Mouse (Mus musculus): Measurements from ENCODE around the gene Phex. TPM values are rescaled to one million over a fixed set of nuclear protein-coding genes. Genes with fewer than 3 reads are reported as not detected.

Phex gene
- polyA plus RNA-seq, 1 experiment from 2014 or later, result 0.10 TPM

- H3K27ac ChIP-seq (replicated peaks), result no peak overlapping the region
- no peaks in the 10 kb centered on the region for H3K9me3 ChIP-seq (replicated peaks)
- H3K4me1 ChIP-seq, result 0 out of 2 replicates have a peak, but pooled peaks cover 2% of the 10 kb centered on the region
- no peak for DNase-seq (ENCODE audit: low spot score)
- no peak overlapping the region for H3K4me3 ChIP-seq
- WGBS, result 79% methylated on average over 5 of the region's 5 CpGs
- no peaks in the 10 kb centered on the region for H3K36me3 ChIP-seq
- peaks cover 28% of the 10 kb centered on the region for H3K27me3 ChIP-seq (ENCODE audit: low read depth, poor library complexity, severe bottlenecking)
These were observed 109.3 kb downstream of the Phex start for GRCm38 (mm10) chrX:157305852-157306232.

GRCm38 (mm10) chrX:157305193-157305851 is 109.8 kb downstream of the Phex start:
- no peak overlapping the region for H3K4me3 ChIP-seq
- 34% methylated on average over 6 of the region's 6 CpGs for WGBS
- H3K27ac ChIP-seq (replicated peaks), result no peak overlapping the region
- H3K4me1 ChIP-seq, result 0 out of 2 replicates have a peak, but pooled peaks cover 2% of the 10 kb centered on the region
- DNase-seq (ENCODE audit: low spot score), result no peak
- H3K27me3 ChIP-seq (ENCODE audit: low read depth, poor library complexity, severe bottlenecking), result peaks cover 28% of the 10 kb centered on the region
- H3K9me3 ChIP-seq (replicated peaks), result no peaks in the 10 kb centered on the region
- no peaks in the 10 kb centered on the region for H3K36me3 ChIP-seq

DNA sequence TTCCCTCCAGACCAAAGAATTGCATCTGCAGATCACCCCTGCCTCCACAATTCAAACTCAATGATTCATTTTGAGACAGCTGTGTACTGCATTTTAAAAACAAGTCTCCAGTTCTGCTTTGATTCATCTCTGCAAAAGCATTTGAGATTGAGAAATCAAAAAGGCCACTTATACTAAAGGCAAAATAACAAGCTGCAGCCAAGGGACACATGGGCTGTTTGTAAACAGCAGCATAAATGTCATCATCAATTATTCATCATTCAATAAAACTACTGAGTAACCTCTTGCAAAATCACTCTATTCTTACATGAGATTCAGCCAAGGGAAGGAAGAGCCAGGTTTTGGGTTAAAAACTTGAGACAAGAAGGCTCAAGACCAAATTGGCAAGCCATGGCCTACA is 122.7 kb downstream of the Phex start:
- DNase-seq (ENCODE audit: low spot score), result no peak
- H3K9me3 ChIP-seq (replicated peaks), result no peaks in the 10 kb centered on the region
- H3K27me3 ChIP-seq (ENCODE audit: low read depth, poor library complexity, severe bottlenecking), result no peaks in the 10 kb centered on the region
- no peaks in the 10 kb centered on the region for H3K36me3 ChIP-seq
- no peak overlapping the region for H3K27ac ChIP-seq (replicated peaks)
- no peaks in the 10 kb centered on the region for H3K4me1 ChIP-seq
- H3K4me3 ChIP-seq, result no peak overlapping the region

DNA sequence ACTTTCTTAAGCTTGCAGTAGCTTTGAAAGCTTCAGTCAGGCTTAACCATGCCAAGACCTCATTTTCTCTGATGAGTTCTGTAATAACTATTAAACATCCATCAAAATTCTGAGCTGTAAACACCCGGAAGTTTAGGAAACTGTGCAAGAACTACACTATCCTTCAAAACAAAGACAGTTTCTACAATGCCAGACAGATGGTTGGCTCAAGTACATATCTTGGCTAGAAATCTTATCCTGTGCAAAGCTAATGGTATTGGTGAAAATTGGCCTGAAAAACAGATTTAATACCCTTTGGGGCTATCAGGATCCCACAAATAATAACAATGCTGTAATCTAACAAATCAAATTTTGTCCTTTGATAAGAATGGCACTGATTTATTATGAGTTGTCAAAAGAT is 138.5 kb downstream of the Phex start:
- Histone ChIP-seq H3K27ac (replicated peaks) (no peak overlapping the region), H3K36me3 (no peaks in the 10 kb centered on the region), H3K4me3 (no peak overlapping the region), H3K27me3 (ENCODE audit: low read depth, poor library complexity, severe bottlenecking) (peaks cover 6% of the 10 kb centered on the region; the same call in 1 of the 2 replicates), H3K9me3 (replicated peaks) (no peaks in the 10 kb centered on the region), H3K4me1 (no peaks in the 10 kb centered on the region)
- 83% methylated on average over 1 of the region's 1 CpGs for WGBS
- no peak for DNase-seq (ENCODE audit: low spot score)

- WGBS, result 84% methylated on average over 3 of the region's 3 CpGs
- Histone ChIP-seq H3K27me3 (ENCODE audit: low read depth, poor library complexity, severe bottlenecking) (peaks cover 6% of the 10 kb centered on the region; the same call in 1 of the 2 replicates), H3K27ac (replicated peaks) (no peak overlapping the region), H3K9me3 (replicated peaks) (no peaks in the 10 kb centered on the region), H3K4me3 (no peak overlapping the region), H3K4me1 (no peaks in the 10 kb centered on the region), H3K36me3 (no peaks in the 10 kb centered on the region)
- DNase-seq (ENCODE audit: low spot score), result no peak
These were observed 141.8 kb downstream of the Phex start for GRCm38 (mm10) chrX:157273291-157273690.

GRCm38 (mm10) chrX:157271609-157272008 is 143.5 kb downstream of the Phex start:
- Histone ChIP-seq H3K27me3 (ENCODE audit: low read depth, poor library complexity, severe bottlenecking) (peaks cover 6% of the 10 kb centered on the region), H3K4me3 (no peak overlapping the region), H3K4me1 (no peaks in the 10 kb centered on the region), H3K36me3 (no peaks in the 10 kb centered on the region), H3K27ac (replicated peaks) (no peak overlapping the region), H3K9me3 (replicated peaks) (no peaks in the 10 kb centered on the region)
- WGBS, result 82% methylated on average over 3 of the region's 3 CpGs
- no peak for DNase-seq (ENCODE audit: low spot score)

DNA sequence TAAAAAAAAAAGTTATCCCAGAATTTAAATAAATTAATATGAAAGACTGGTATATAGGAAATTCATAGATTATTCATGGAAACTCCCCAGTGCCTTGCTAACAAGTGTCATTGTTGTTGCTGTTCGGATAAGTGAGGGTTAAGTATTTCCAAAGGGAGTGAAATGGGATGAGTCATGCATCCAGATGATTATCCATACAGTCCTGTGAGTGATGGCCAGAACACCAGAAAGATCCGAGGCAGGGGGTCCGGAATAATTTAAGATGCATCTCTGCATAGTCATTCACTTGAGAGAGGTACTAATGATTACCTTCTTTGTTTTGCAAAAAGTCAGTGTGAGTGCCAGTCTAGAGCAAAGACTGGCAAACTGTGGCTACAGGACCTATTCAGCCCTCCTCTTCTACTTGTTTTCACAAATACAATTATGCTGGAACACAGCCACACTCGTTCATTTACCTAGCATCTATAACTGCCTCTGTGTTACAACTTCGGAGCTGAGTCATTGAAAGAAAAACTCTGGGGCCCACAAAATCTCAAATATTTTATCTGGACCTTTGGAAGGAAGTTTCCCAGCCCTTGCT is 145.3 kb downstream of the Phex start:
- H3K9me3 ChIP-seq (replicated peaks), result no peaks in the 10 kb centered on the region
- no peak overlapping the region for H3K4me3 ChIP-seq
- H3K4me1 ChIP-seq, result no peaks in the 10 kb centered on the region
- no peak overlapping the region for H3K27ac ChIP-seq (replicated peaks)
- H3K36me3 ChIP-seq, result no peaks in the 10 kb centered on the region
- 70% methylated on average over 5 of the region's 5 CpGs for WGBS
- DNase-seq (ENCODE audit: low spot score), result no peak
- peaks cover 9% of the 10 kb centered on the region for H3K27me3 ChIP-seq (ENCODE audit: low read depth, poor library complexity, severe bottlenecking)

- Histone ChIP-seq H3K4me1 (no peaks in the 10 kb centered on the region), H3K27ac (replicated peaks) (no peak overlapping the region), H3K4me3 (no peak overlapping the region), H3K27me3 (ENCODE audit: low read depth, poor library complexity, severe bottlenecking) (peaks cover 4% of the 10 kb centered on the region), H3K9me3 (replicated peaks) (no peaks in the 10 kb centered on the region), H3K36me3 (no peaks in the 10 kb centered on the region)
- DNase-seq (ENCODE audit: low spot score), result no peak
- WGBS, result 86% methylated on average over 1 of the region's 1 CpGs
These were observed 147.0 kb downstream of the Phex start for GRCm38 (mm10) chrX:157268141-157268540.

DNA sequence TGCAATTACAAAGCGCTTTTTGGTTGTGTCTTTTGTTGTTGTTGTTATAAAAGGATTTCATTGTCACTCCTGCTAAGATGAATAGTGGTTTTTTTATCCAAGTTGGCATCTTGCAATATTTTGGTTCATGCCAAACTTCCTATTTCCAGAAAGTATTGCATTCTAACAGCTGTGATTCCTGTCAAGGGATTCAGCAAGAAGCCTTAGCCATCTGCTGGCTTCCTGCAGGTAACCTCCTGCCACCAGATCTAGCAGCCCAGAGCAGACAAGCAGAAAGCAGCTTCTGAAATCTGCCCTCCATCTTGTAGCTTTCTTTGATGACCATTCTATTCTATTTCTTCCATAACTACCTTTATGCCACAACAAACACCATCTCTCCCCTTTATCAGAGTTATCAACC is 212.4 kb downstream of the Phex start:
- no peaks in the 10 kb centered on the region for H3K4me1 ChIP-seq
- H3K4me3 ChIP-seq, result no peak overlapping the region
- no peaks in the 10 kb centered on the region for H3K36me3 ChIP-seq
- no peaks in the 10 kb centered on the region; the same call in 1 of the 2 replicates for H3K27me3 ChIP-seq (ENCODE audit: low read depth, poor library complexity, severe bottlenecking)
- H3K9me3 ChIP-seq (replicated peaks), result no peaks in the 10 kb centered on the region
- H3K27ac ChIP-seq (replicated peaks), result no peak overlapping the region
- WGBS, result 83% methylated on average over 1 of the region's 1 CpGs
- no peak for DNase-seq (ENCODE audit: low spot score)

GRCm38 (mm10) chrX:157184167-157184566 is 230.9 kb downstream of the Phex start:
- no peak for DNase-seq (ENCODE audit: low spot score)
- Histone ChIP-seq H3K27ac (replicated peaks) (no peak overlapping the region), H3K4me1 (no peaks in the 10 kb centered on the region), H3K36me3 (no peaks in the 10 kb centered on the region), H3K27me3 (ENCODE audit: low read depth, poor library complexity, severe bottlenecking) (peaks cover 47% of the 10 kb centered on the region), H3K9me3 (replicated peaks) (no peaks in the 10 kb centered on the region), H3K4me3 (no peak overlapping the region)
- WGBS, result 79% methylated on average over 4 of the region's 4 CpGs

DNA sequence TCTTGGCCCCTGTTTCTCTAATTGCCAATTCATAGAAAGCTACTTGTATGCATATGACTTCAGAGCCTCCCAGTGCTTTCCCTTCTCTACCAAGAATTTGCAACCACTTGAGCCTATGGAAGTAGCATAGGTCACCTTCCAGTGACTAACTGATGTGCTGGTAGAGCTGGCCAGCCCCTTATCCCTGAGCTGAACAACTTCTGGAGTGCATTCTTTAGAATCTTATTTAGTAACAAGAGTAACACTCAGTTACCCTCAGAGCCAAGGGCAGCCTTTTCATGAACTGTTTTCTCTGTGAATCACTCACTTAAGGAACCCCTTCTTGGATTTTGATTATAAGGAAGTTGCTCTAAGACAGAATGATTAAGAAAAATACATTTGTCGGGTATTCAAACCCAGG is 234.3 kb downstream of the Phex start:
- WGBS, result 89% methylated on average over 1 of the region's 1 CpGs
- H3K9me3 ChIP-seq (replicated peaks), result no peaks in the 10 kb centered on the region
- no peak overlapping the region for H3K4me3 ChIP-seq
- no peak overlapping the region for H3K27ac ChIP-seq (replicated peaks)
- no peak for DNase-seq (ENCODE audit: low spot score)
- H3K27me3 ChIP-seq (ENCODE audit: low read depth, poor library complexity, severe bottlenecking), result peaks cover 41% of the 10 kb centered on the region
- H3K4me1 ChIP-seq, result no peaks in the 10 kb centered on the region
- H3K36me3 ChIP-seq, result no peaks in the 10 kb centered on the region

DNA sequence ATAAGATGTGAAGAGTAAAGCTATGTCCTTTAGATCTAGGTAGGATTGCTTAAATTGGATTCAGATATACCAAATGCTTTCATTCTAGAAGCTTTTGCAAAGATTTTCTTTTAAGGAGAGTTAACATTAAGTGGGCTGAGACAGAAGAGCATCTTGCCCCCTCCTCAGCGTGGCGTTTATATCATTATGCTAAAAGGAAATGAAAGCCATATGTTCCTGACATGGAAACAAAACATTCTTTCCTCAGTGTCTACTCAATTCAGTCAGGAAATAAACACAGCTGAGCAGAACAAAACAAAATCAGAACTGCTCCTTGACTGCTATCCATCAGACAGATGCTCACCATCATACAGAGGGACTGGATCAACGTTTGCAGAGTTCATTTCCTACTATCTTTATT is 251.0 kb downstream of the Phex start:
- Histone ChIP-seq H3K36me3 (no peaks in the 10 kb centered on the region), H3K4me1 (no peaks in the 10 kb centered on the region), H3K27me3 (ENCODE audit: low read depth, poor library complexity, severe bottlenecking) (peaks cover 23% of the 10 kb centered on the region), H3K9me3 (replicated peaks) (no peaks in the 10 kb centered on the region), H3K4me3 (no peak overlapping the region), H3K27ac (replicated peaks) (no peak overlapping the region)
- no peak for DNase-seq (ENCODE audit: low spot score)
- 78% methylated on average over 3 of the region's 3 CpGs for WGBS

DNA sequence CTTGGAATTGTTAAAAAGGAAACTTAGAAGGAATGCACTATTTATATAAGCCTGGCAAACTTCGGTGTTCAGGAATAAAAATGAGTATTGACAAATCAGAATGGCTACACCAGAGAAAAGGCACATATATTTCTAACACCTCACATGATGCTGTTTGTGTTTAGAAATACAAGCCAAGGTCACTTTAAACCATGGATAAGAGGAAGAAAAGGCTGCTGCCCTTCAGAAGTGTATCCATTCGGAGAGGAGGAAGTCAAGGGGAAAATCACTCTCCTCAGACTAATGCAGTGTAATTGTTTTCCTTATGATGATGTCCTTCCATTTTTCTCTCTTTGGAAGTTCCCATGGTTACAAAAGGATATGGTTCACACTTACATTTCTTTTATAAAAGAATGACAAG is 251.7 kb downstream of the Phex start:
- H3K4me3 ChIP-seq, result no peak overlapping the region

More for the DNA sequence above, 251.7 kb downstream of the Phex start:
- H3K36me3 ChIP-seq, result no peaks in the 10 kb centered on the region
- DNase-seq (ENCODE audit: low spot score), result no peak
- WGBS, result 81% methylated on average over 2 of the region's 2 CpGs
- no peak overlapping the region for H3K27ac ChIP-seq (replicated peaks)
- peaks cover 23% of the 10 kb centered on the region for H3K27me3 ChIP-seq (ENCODE audit: low read depth, poor library complexity, severe bottlenecking)
- no peaks in the 10 kb centered on the region for H3K4me1 ChIP-seq
- no peaks in the 10 kb centered on the region for H3K9me3 ChIP-seq (replicated peaks)
